Mouse (Mus musculus): Measurements from ENCODE around the gene Serp1. TPM values are rescaled to one million over a fixed set of nuclear protein-coding genes. Genes with fewer than 3 reads are reported as not detected.

The Serp1 gene
- total and polyA plus RNA-seq, 2 experiments from 2014 or later = 35.7 to 45.1 TPM

DNA sequence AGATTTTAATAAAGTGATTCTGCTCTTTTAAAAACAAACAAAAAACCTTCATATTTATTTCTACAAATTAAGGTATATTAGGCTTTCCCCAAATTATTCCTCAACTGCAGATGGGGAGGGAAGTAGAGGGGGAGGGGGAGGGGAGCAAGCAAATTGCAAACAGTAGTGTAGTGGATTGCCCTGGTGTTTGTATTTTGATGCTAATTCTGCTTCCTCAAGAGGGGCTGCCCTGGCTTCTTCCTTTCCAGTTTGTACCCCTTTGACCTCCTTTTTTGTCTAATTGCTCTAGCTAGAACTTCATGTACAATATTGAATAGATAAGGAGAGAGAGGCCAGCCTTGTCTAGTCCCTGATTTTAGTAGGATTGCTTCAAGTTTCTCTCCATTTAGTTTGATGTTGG, 21.0 kb downstream of the Serp1 start:
- Histone ChIP-seq H3K27me3 (ENCODE audit: insufficient read depth, low read length) (no peaks in the 10 kb centered on the region), H3K9me3 (ENCODE audit: low read length) (no peaks in the 10 kb centered on the region), H3K4me1 (ENCODE audit: insufficient read depth, low read length) (no peaks in the 10 kb centered on the region), H3K36me3 (ENCODE audit: insufficient read depth, low read length) (no peaks in the 10 kb centered on the region), H3K27ac (ENCODE audit: low read depth, low read length) (no peak overlapping the region), H3K4me3 (ENCODE audit: low read depth, low read length) (no peak overlapping the region), H3K4me2 (ENCODE audit: low read depth, low read length, poor library complexity, severe bottlenecking) (no peak overlapping the region), H3K9ac (replicated peaks; ENCODE audit: low read length, poor library complexity, severe bottlenecking) (no peak overlapping the region)
- no peak for ATAC-seq (ENCODE audit: low FRiP score)
- DNase-seq (ENCODE audit: low spot score) = no peak
- TF ChIP-seq CTCF (IDR thresholded peaks at IDR 0.05) = no peak

DNA sequence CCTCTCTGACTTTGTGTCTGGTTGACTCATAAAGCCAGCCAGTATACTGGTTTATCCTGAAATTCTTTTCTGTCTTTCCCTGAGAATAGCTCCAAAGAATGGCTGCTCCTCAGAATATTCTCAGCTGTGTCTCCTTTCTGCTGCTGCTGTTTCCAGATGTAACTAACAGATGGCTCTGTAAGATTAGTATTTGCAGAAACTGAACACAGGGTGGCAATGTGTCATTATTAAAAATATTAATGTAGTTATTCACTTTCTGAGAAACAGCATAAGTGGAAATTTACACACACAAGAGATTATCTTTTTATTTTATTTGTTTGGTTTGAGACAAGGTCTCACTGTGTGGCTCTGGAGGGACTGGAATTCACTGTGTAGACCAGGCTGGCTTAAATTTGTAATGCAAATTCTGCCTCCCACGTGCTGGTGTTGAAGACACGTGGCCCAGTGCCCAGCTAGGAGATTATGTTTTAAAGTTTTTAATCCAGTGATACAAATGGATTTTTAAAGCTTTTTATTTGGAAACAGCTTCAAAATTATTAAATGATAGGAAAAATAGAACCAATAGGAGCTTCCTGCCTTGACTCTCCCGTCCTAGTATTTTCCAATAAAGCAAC, 21.9 kb downstream of the Serp1 start:
- ATAC-seq (ENCODE audit: low FRiP score) (0 out of 2 replicates have a peak, but pooled peaks have one; percentile 41), DNase-seq (ENCODE audit: low spot score) (peak; percentile 32)
- Histone ChIP-seq H3K9me3 (ENCODE audit: low read length) (no peaks in the 10 kb centered on the region), H3K36me3 (ENCODE audit: insufficient read depth, low read length) (no peaks in the 10 kb centered on the region), H3K4me1 (ENCODE audit: insufficient read depth, low read length) (no peaks in the 10 kb centered on the region), H3K27ac (ENCODE audit: low read depth, low read length) (no peak overlapping the region), H3K27me3 (ENCODE audit: insufficient read depth, low read length) (no peaks in the 10 kb centered on the region), H3K9ac (replicated peaks; ENCODE audit: low read length, poor library complexity, severe bottlenecking) (no peak overlapping the region), H3K4me2 (ENCODE audit: low read depth, low read length, poor library complexity, severe bottlenecking) (no peak overlapping the region), H3K4me3 (ENCODE audit: low read depth, low read length) (no peak overlapping the region)
- peak; percentile 46 for TF ChIP-seq CTCF (IDR thresholded peaks at IDR 0.05)
- 27% methylated on average over 3 of the region's 3 CpGs for WGBS

DNA sequence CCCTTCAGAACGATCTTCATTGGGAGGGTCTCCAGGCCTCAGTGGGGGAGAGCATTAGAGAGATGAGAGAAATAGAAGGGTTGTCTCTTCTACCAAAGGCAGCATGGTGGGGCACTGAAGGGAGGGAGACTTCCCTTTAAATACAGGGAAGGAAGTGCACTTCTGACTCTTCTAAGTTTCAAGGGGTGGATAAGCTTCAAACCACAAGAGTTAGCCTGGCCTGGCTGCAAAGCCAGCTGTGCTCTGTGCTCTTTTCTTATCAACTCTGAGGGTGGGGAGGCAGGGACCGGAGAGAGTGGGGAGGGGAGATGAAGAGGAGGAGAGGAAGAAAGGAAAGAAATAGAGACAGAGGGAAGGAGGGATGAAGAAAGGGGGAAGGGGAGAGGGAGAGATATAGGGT, 23.7 kb downstream of the Serp1 start:
- Histone ChIP-seq H3K9ac (replicated peaks; ENCODE audit: low read length, poor library complexity, severe bottlenecking) (no peak overlapping the region), H3K4me1 (ENCODE audit: insufficient read depth, low read length) (no peaks in the 10 kb centered on the region), H3K27me3 (ENCODE audit: insufficient read depth, low read length) (no peaks in the 10 kb centered on the region), H3K9me3 (ENCODE audit: low read length) (no peaks in the 10 kb centered on the region), H3K4me2 (ENCODE audit: low read depth, low read length, poor library complexity, severe bottlenecking) (no peak overlapping the region), H3K4me3 (ENCODE audit: low read depth, low read length) (no peak overlapping the region), H3K27ac (ENCODE audit: low read depth, low read length) (no peak overlapping the region), H3K36me3 (ENCODE audit: insufficient read depth, low read length) (no peaks in the 10 kb centered on the region)
- no peak for DNase-seq (ENCODE audit: low spot score)
- no peak for ATAC-seq (ENCODE audit: low FRiP score)
- 60% methylated on average over 2 of the region's 2 CpGs for WGBS
- TF ChIP-seq CTCF (IDR thresholded peaks at IDR 0.05) = no peak

DNA sequence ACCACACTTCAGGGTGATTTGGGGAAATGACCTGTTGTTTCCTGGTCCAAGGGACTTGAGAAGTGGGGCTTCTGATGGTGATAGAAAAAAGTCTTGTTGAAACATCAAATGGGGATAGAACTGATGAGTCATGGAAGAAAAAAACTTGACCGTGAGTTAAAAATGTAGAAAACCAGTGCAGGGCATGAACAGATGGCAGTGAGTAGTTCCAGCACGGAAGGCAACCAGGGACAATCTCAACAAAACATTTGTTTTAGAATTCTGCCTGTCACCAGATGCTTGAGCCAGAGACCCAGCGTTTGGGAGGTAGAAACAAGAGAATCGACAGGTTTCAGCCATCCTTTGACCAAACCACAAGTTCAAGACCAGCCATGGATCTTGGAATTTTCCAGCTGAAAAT, 32.1 kb downstream of the Serp1 start:
- WGBS = 89% methylated on average over 4 of the region's 4 CpGs
- Histone ChIP-seq H3K27ac (ENCODE audit: low read depth, low read length) (no peak overlapping the region), H3K9ac (replicated peaks; ENCODE audit: low read length, poor library complexity, severe bottlenecking) (no peak overlapping the region), H3K4me1 (ENCODE audit: insufficient read depth, low read length) (no peaks in the 10 kb centered on the region), H3K4me2 (ENCODE audit: low read depth, low read length, poor library complexity, severe bottlenecking) (no peak overlapping the region), H3K36me3 (ENCODE audit: insufficient read depth, low read length) (no peaks in the 10 kb centered on the region), H3K27me3 (ENCODE audit: insufficient read depth, low read length) (no peaks in the 10 kb centered on the region), H3K9me3 (ENCODE audit: low read length) (no peaks in the 10 kb centered on the region), H3K4me3 (ENCODE audit: low read depth, low read length) (no peak overlapping the region)
- ATAC-seq (ENCODE audit: low FRiP score) = no peak
- DNase-seq (ENCODE audit: low spot score) = no peak
- TF ChIP-seq CTCF (IDR thresholded peaks at IDR 0.05) = no peak

DNA sequence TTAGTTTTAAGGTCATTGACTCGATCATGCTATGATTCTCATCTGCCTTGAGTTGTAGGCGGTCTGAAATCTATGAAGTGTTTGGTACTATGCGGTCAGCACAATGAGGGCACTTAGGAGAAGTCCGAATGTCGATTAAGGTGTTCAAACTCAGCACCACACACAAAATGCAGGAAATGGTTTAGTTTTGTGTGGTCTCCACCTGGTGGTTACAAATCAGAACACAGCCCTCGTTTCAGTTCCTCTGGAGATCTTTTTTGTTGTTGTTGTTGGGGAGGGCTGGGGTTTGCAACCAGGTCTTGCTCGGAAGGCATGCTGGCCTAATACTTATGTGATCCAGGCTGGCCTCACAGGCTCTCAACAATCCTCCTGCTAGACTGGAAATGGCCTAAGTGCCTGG, 34.9 kb downstream of the Serp1 start:
- no peaks in the 10 kb centered on the region for H3K4me1 ChIP-seq (ENCODE audit: insufficient read depth, low read length)
- DNase-seq (ENCODE audit: low spot score) = peak; percentile 48
- WGBS = 73% methylated on average over 7 of the region's 7 CpGs
- no peak overlapping the region for H3K27ac ChIP-seq (ENCODE audit: low read depth, low read length)
- H3K4me2 ChIP-seq (ENCODE audit: low read depth, low read length, poor library complexity, severe bottlenecking) = no peak overlapping the region
- H3K9ac ChIP-seq (replicated peaks; ENCODE audit: low read length, poor library complexity, severe bottlenecking) = no peak overlapping the region
- no peak for ATAC-seq (ENCODE audit: low FRiP score)
- no peaks in the 10 kb centered on the region for H3K36me3 ChIP-seq (ENCODE audit: insufficient read depth, low read length)
- no peaks in the 10 kb centered on the region for H3K27me3 ChIP-seq (ENCODE audit: insufficient read depth, low read length)
- peak; percentile 76 for TF ChIP-seq CTCF (IDR thresholded peaks at IDR 0.05)
- no peak overlapping the region for H3K4me3 ChIP-seq (ENCODE audit: low read depth, low read length)
- H3K9me3 ChIP-seq (ENCODE audit: low read length) = no peaks in the 10 kb centered on the region

DNA sequence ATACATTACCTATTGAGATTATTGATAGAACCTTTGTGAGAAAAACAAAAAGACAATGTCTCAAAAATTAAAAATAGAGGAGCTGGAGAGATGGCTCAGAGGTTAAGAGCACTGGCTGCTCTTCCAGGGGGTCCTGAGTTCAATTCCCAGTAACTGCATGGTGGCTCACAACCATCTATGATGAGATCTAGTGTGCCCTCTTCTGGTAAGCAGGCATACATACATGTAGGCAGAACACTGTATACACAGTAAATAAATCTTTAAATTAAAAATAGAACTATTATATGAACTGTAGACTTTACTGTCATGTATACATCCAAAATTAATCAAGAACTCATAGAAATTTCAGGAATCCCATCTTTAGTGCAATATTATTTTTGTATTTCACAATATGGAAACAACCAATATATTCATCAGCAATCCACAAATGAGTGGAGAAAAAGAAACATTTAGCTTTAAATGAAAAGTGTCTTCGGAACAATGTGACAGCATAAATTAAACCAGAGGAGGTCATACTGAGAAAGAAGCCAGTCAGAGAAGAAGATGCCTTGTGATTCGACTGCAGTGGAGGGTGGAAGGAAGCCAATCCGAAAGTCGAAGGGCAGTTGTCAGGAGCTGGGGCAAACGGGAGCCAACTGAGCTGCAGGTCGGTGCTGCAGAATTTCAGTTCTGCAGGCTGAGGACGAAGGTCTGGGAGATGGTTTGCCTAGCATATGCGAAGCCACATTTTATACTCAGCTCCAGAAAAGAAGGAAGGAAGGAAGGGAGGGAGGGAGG, 37.5 kb downstream of the Serp1 start:
- no peaks in the 10 kb centered on the region for H3K27me3 ChIP-seq (ENCODE audit: insufficient read depth, low read length)
- ATAC-seq (ENCODE audit: low FRiP score) (no peak), DNase-seq (ENCODE audit: low spot score) (no peak)
- H3K9ac ChIP-seq (replicated peaks; ENCODE audit: low read length, poor library complexity, severe bottlenecking) = no peak overlapping the region
- TF ChIP-seq CTCF (IDR thresholded peaks at IDR 0.05) = peak; percentile 24; the same call in 1 of the 2 replicates
- H3K36me3 ChIP-seq (ENCODE audit: insufficient read depth, low read length) = no peaks in the 10 kb centered on the region
- 71% methylated on average over 8 of the region's 8 CpGs for WGBS
- no peaks in the 10 kb centered on the region for H3K4me1 ChIP-seq (ENCODE audit: insufficient read depth, low read length)
- H3K9me3 ChIP-seq (ENCODE audit: low read length) = no peaks in the 10 kb centered on the region
- no peak overlapping the region for H3K27ac ChIP-seq (ENCODE audit: low read depth, low read length)
- H3K4me3 ChIP-seq (ENCODE audit: low read depth, low read length) = no peak overlapping the region
- no peak overlapping the region for H3K4me2 ChIP-seq (ENCODE audit: low read depth, low read length, poor library complexity, severe bottlenecking)

Data from midbrain, postnatal 0 days (tissue).